Mouse (Mus musculus) hindbrain, postnatal 0 days (tissue): Measurements from ENCODE around the gene Ppp1r14d. TPM values are rescaled to one million over a fixed set of nuclear protein-coding genes. Genes with fewer than 3 reads are reported as not detected.

Experiments
- ATAC-seq: fragments of 200-750 bp; cut with Nextera tagmentation; 2 replicates; pipeline ENCODE4 v1.8.0; 2017; ENCODE audit warnings: mild to moderate bottlenecking, moderate TSS enrichment, moderate library complexity
- DNase-seq: peaks from one replicate; pipeline ENCODE4 v3.0.0-alpha.2; 2015; ENCODE audit warnings: low spot score
- H3K27ac ChIP-seq: fragments of 300-500 bp; sonication (generic); 2 replicates; pipeline ENCODE4 v1.5.1; 2014; ENCODE audit warnings: mild to moderate bottlenecking
- H3K27me3 ChIP-seq: fragments of 300-500 bp; sonication (generic); 2 replicates; pipeline ENCODE4 v1.6.1; 2014; ENCODE audit warnings: low read length, mixed read lengths; ENCODE audit not compliant: insufficient read depth
- H3K36me3 ChIP-seq: fragments of 300-500 bp; sonication (generic); 2 replicates; pipeline ENCODE4 v1.6.1; 2014; ENCODE audit warnings: low read length, mixed read lengths; ENCODE audit not compliant: insufficient read depth
- H3K4me1 ChIP-seq: fragments of 300-500 bp; sonication (generic); 2 replicates; pipeline ENCODE4 v1.6.1; 2014; ENCODE audit warnings: antibody characterized with exemption, low read length, mixed read lengths; ENCODE audit not compliant: insufficient read depth
- H3K4me2 ChIP-seq: fragments of 300-500 bp; sonication (generic); 2 replicates; pipeline ENCODE4 v1.6.1; 2014; ENCODE audit warnings: low read depth, mild to moderate bottlenecking, low read length, moderate library complexity, mixed read lengths
- H3K4me3 ChIP-seq: fragments of 300-500 bp; sonication (generic); 2 replicates; pipeline ENCODE4 v1.5.1; 2014; ENCODE audit warnings: low read length
- H3K9ac ChIP-seq: fragments of 300-500 bp; sonication (generic); replicated peaks from 2 replicates; pipeline ENCODE4 v1.6.1; 2014; ENCODE audit warnings: mild to moderate bottlenecking, low read length, moderate library complexity, mixed read lengths
- H3K9me3 ChIP-seq: fragments of 300-500 bp; sonication (generic); 2 replicates; pipeline ENCODE4 v1.6.1; 2016; ENCODE audit warnings: low read length, mixed read lengths
- CTCF ChIP-seq: IDR thresholded peaks from 2 replicates; pipeline ENCODE4 v1.5.1; 2016; ENCODE audit warnings: antibody characterized with exemption, control low read depth, low read depth
- WGBS: fragments of 180-500 bp; shearing (Covaris S2); extraction: QIAGEN DNeasy Blood & Tissue Kit; methylation state at CpG from one replicate; pipeline ENCODE4 v1.1.7; 2014; 5-methylcytosine and 5-hydroxymethylcytosine counted together
- polyA plus RNA-seq: library from polyadenylated mRNA; unstranded; fragments of >200 nt; fragmentation: Nextera tagmentation; extraction: Ambion mirVana; gene quantifications from 2 replicates; pipeline ENCODE4 v1.2.1, GENCODE M21; 2015
- total RNA-seq: library from RNA; depleted of rRNA; stranded (reverse); fragments of >200 nt; gene quantifications from 2 replicates; pipeline ENCODE4 v1.2.3, GENCODE M21; 2014; rRNA removed

Gene Ppp1r14d
- total and polyA plus RNA-seq, 2 experiments from 2014 or later: not detected

DNA sequence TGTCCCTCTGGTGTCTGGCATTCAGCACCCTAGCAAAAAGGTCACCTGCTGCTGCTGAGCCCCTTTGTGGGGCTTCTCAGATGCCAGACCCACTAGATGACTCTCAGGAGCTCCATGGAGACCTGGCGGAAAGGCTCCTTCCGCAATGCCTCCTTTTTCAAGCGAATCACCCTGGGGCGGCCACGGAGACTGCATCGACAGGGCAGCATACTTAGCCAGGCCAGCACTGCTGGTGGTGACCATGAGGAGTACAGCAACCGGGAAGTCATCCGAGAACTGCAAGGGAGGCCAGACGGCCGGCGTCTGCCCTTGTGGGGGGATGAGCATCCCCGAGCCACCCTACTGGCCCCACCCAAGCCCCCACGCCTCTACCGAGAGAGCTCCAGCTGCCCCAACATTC lies 54.8 kb downstream of the Ppp1r14d start:
- DNase-seq (no peak), ATAC-seq (no peak)
- Histone ChIP-seq H3K4me3 (no peak overlapping the region), H3K9me3 (no peaks in the 10 kb centered on the region), H3K36me3 (peaks cover 21% of the 10 kb centered on the region), H3K27me3 (no peaks in the 10 kb centered on the region), H3K9ac (no peak overlapping the region), H3K4me1 (peaks cover 8% of the 10 kb centered on the region; the same call in 1 of the 2 replicates), H3K4me2 (no peak overlapping the region), H3K27ac (no peak overlapping the region)
- no peak for TF ChIP-seq CTCF
- 56% methylated on average over 14 of the region's 14 CpGs for WGBS

DNA sequence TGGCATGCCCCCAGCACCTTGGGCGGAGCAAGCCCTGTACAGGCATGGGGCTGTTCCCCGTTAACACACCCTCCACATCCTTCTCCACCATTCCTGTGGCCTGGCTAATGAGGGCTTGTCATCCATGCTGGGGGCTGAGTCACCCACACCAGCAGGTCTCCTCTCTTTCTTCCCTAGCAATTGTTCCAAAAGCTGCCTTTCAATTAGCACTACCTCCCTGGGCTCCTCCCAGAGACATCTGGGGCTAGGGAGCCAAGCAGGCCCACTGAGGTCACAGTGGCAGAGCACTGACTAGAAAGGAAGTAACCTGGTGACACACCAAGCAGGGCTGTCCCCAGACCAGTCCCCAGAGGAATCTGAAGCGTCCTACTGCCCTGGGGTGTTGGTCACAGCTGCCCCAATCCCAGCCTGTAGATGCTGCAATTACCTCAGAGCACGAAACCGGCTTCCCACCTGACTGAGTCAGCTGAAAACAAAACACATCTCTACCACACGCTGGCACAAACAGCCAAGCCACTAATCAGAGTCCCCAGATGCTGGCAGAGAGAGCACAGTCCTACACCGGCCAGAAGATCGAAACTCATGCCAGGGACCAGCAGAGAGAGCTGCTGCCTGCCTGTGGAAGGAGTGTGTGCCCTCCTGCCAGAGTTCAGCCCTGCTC lies 55.6 kb downstream of the Ppp1r14d start, which contains the start of gene Gm14137:
Gene Gm14137, plus strand, starts transcription at position 519 of the 661 bp plus-strand sequence.
- Histone ChIP-seq H3K9me3 (no peaks in the 10 kb centered on the region), H3K36me3 (peaks cover 13% of the 10 kb centered on the region; the same call in 1 of the 2 replicates), H3K27me3 (no peaks in the 10 kb centered on the region), H3K9ac (no peak within 1 kb of the TSS), H3K4me1 (peaks cover 8% of the 10 kb centered on the region; the same call in 1 of the 2 replicates), H3K4me3 (no peak within 1 kb of the TSS), H3K27ac (no peak within 1 kb of the TSS), H3K4me2 (no peak within 1 kb of the TSS)
- DNase-seq (peak; percentile 16), ATAC-seq (peak; percentile 33)
- no peak for TF ChIP-seq CTCF
- 36% methylated on average over 8 of the region's 8 CpGs for WGBS

GRCm38 (mm10) chr2:119172862-119173576 lies 56.7 kb downstream of the Ppp1r14d start:
- no peak overlapping the region for H3K9ac ChIP-seq
- peak; percentile 28; the same call in 1 of the 2 replicates for ATAC-seq
- H3K27me3 ChIP-seq: no peaks in the 10 kb centered on the region
- WGBS: 26% methylated on average over 13 of the region's 13 CpGs
- H3K4me2 ChIP-seq: no peak overlapping the region
- TF ChIP-seq CTCF: no peak
- H3K4me1 ChIP-seq: peaks cover 8% of the 10 kb centered on the region; the same call in 1 of the 2 replicates
- no peak overlapping the region for H3K4me3 ChIP-seq
- peaks cover 5% of the 10 kb centered on the region; the same call in 1 of the 2 replicates for H3K36me3 ChIP-seq
- H3K27ac ChIP-seq: no peak overlapping the region
- peak; percentile 73 for DNase-seq
- H3K9me3 ChIP-seq: no peaks in the 10 kb centered on the region

- no peak for DNase-seq
- no peaks in the 10 kb centered on the region for H3K9me3 ChIP-seq
- WGBS: 64% methylated on average over 7 of the region's 7 CpGs
- no peaks in the 10 kb centered on the region for H3K27me3 ChIP-seq
- H3K9ac ChIP-seq: no peak overlapping the region
- no peak overlapping the region for H3K4me3 ChIP-seq
- H3K27ac ChIP-seq: no peak overlapping the region
- no peak for ATAC-seq
- H3K4me1 ChIP-seq: peaks cover 8% of the 10 kb centered on the region; the same call in 1 of the 2 replicates
- H3K4me2 ChIP-seq: no peak overlapping the region
- H3K36me3 ChIP-seq: no peaks in the 10 kb centered on the region
- TF ChIP-seq CTCF: no peak
Measured at GRCm38 (mm10) chr2:119172446-119172845, 57.3 kb downstream of the Ppp1r14d start.

DNA sequence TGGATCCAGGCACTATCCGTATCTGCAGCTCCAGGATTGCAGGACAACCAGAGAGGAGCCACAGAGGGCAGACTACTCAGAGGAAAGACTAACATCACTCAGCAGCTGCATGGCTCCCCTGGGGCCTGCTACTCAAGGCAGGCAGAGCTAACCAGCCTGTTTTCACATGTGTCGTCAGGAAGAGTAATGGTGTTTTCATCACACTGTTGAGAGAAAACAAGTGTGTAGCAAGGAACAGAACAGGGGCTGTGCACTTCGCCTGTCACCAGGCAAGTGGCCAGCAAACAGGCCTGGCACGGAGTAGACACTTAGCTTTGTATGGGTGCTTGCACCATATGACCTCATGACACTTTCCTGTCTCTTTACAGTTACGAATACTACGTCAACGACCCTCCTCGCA lies 58.1 kb downstream of the Ppp1r14d start:
- no peak for ATAC-seq
- DNase-seq: peak; percentile 23

GRCm38 (mm10) chr2:119170282-119170681 lies 59.4 kb downstream of the Ppp1r14d start:
- ATAC-seq (no peak), DNase-seq (no peak)
- peaks cover 3% of the 10 kb centered on the region; the same call in 1 of the 2 replicates for H3K27me3 ChIP-seq
- H3K4me3 ChIP-seq: no peak overlapping the region
- 89% methylated on average over 2 of the region's 2 CpGs for WGBS
- no peak overlapping the region for H3K4me2 ChIP-seq
- no peak for TF ChIP-seq CTCF
- no peak overlapping the region for H3K27ac ChIP-seq
- H3K4me1 ChIP-seq: peaks cover 15% of the 10 kb centered on the region; the same call in 1 of the 2 replicates
- H3K36me3 ChIP-seq: no peaks in the 10 kb centered on the region
- no peak overlapping the region for H3K9ac ChIP-seq
- H3K9me3 ChIP-seq: no peaks in the 10 kb centered on the region

More for the DNA sequence above, 58.1 kb downstream of the Ppp1r14d start:
- H3K9ac ChIP-seq: no peak overlapping the region
- 76% methylated on average over 8 of the region's 8 CpGs for WGBS
- no peaks in the 10 kb centered on the region for H3K36me3 ChIP-seq
- H3K4me1 ChIP-seq: peaks cover 13% of the 10 kb centered on the region; the same call in 1 of the 2 replicates
- no peaks in the 10 kb centered on the region for H3K9me3 ChIP-seq
- H3K27me3 ChIP-seq: no peaks in the 10 kb centered on the region
- TF ChIP-seq CTCF: no peak
- H3K27ac ChIP-seq: no peak overlapping the region
- H3K4me3 ChIP-seq: no peak overlapping the region
- H3K4me2 ChIP-seq: no peak overlapping the region

Other genes with a start within 250 kb of the Ppp1r14d start
- gene Ccdc32, start 200.5 kb downstream of the Ppp1r14d start, total RNA-seq: 26.1 and 33.1 TPM in 2 replicates
- 47.7 and 47.9 TPM in 2 replicates for gene Ccdc32, start 200.5 kb downstream of the Ppp1r14d start, polyA plus RNA-seq
- 10.4 and 11.2 TPM in 2 replicates for gene Rpusd2, start 195.1 kb downstream of the Ppp1r14d start, total RNA-seq
- gene Rpusd2, start 195.1 kb downstream of the Ppp1r14d start, polyA plus RNA-seq: 3.3 and 4.5 TPM in 2 replicates
- 3.0 and 3.7 TPM in 2 replicates for gene Knl1, start 182.8 kb downstream of the Ppp1r14d start, total RNA-seq
- 10.0 and 14.3 TPM in 2 replicates for gene Knl1, start 182.8 kb downstream of the Ppp1r14d start, polyA plus RNA-seq
- 3.6 and 3.8 TPM in 2 replicates for gene Rad51, start 117.1 kb downstream of the Ppp1r14d start, total RNA-seq
- 9.0 and 9.6 TPM in 2 replicates for gene Rad51, start 117.1 kb downstream of the Ppp1r14d start, polyA plus RNA-seq
- gene Rmdn3, start 72.9 kb downstream of the Ppp1r14d start, total RNA-seq: 30.5 and 34.7 TPM in 2 replicates
- 38.7 and 39.8 TPM in 2 replicates for gene Rmdn3, start 72.9 kb downstream of the Ppp1r14d start, polyA plus RNA-seq
- 9.8 and 17.7 TPM in 2 replicates for gene Gchfr, start 62.1 kb downstream of the Ppp1r14d start, total RNA-seq
- gene Gchfr, start 62.1 kb downstream of the Ppp1r14d start, polyA plus RNA-seq: 16.8 and 19.2 TPM in 2 replicates
- 0.36 TPM in 1 of 2 replicates, not detected in the other for gene Gm14137, start 55.4 kb downstream of the Ppp1r14d start, total RNA-seq
- 0.28 and 0.29 TPM in 2 replicates for gene Gm14137, start 55.4 kb downstream of the Ppp1r14d start, polyA plus RNA-seq
- gene Zfyve19, start 21.3 kb downstream of the Ppp1r14d start, total RNA-seq: 26.2 and 35.1 TPM in 2 replicates
- gene Zfyve19, start 21.3 kb downstream of the Ppp1r14d start, polyA plus RNA-seq: 50.2 and 53.1 TPM in 2 replicates
- gene Dnajc17, start 21.1 kb downstream of the Ppp1r14d start, total RNA-seq: 3.0 and 7.1 TPM in 2 replicates
- gene Dnajc17, start 21.1 kb downstream of the Ppp1r14d start, polyA plus RNA-seq: 20.3 and 21.9 TPM in 2 replicates
- gene Spint1, start 7.5 kb upstream of the Ppp1r14d start, total RNA-seq: 3.0 and 3.7 TPM in 2 replicates
- gene Spint1, start 7.5 kb upstream of the Ppp1r14d start, polyA plus RNA-seq: 1.1 and 1.2 TPM in 2 replicates
- 28.3 and 28.4 TPM in 2 replicates for gene Rhov, start 41.4 kb upstream of the Ppp1r14d start, total RNA-seq
- 31.8 and 32.6 TPM in 2 replicates for gene Rhov, start 41.4 kb upstream of the Ppp1r14d start, polyA plus RNA-seq
- 32.7 and 34.0 TPM in 2 replicates for gene Vps18, start 58.8 kb upstream of the Ppp1r14d start, total RNA-seq
- 18.3 and 20.5 TPM in 2 replicates for gene Vps18, start 58.8 kb upstream of the Ppp1r14d start, polyA plus RNA-seq
- 4.2 and 4.3 TPM in 2 replicates for gene Dll4, start 95.9 kb upstream of the Ppp1r14d start, total RNA-seq
- gene Dll4, start 95.9 kb upstream of the Ppp1r14d start, polyA plus RNA-seq: 2.4 and 2.6 TPM in 2 replicates
- gene Chac1, start 121.3 kb upstream of the Ppp1r14d start, total RNA-seq: 12.4 and 22.6 TPM in 2 replicates
- gene Chac1, start 121.3 kb upstream of the Ppp1r14d start, polyA plus RNA-seq: 11.4 and 12.6 TPM in 2 replicates
- 12.3 and 13.4 TPM in 2 replicates for gene Ino80, start 247.8 kb upstream of the Ppp1r14d start, total RNA-seq
- gene Ino80, start 247.8 kb upstream of the Ppp1r14d start, polyA plus RNA-seq: 2.3 and 2.7 TPM in 2 replicates